Mouse (Mus musculus): Measurements from ENCODE around the gene 1110032A03Rik.

- no peak for TF ChIP-seq CTCF (IDR thresholded peaks at IDR 0.05; ENCODE audit: low read depth, low read length)
- no peak for TF ChIP-seq GATA1 (IDR thresholded peaks at IDR 0.05; ENCODE audit: borderline replicate concordance, low read length)
- no peak for TF ChIP-seq GATA2 (IDR thresholded peaks at IDR 0.05; ENCODE audit: borderline replicate concordance, low read depth, low read length)
Observed at GRCm38 (mm10) chr9:50751323-50751722, 24.0 kb downstream of the 1110032A03Rik start, which contains the start of gene Cryab.
